Mouse (Mus musculus): ENCODE measurements around the gene Tango6. TPM values are rescaled to one million over a fixed set of nuclear protein-coding genes. Genes with fewer than 3 reads are reported as not detected.

Tango6 gene
- polyA plus RNA-seq (2012; rRNA removed): 5.9 and 6.3 TPM in 2 replicates

DNA sequence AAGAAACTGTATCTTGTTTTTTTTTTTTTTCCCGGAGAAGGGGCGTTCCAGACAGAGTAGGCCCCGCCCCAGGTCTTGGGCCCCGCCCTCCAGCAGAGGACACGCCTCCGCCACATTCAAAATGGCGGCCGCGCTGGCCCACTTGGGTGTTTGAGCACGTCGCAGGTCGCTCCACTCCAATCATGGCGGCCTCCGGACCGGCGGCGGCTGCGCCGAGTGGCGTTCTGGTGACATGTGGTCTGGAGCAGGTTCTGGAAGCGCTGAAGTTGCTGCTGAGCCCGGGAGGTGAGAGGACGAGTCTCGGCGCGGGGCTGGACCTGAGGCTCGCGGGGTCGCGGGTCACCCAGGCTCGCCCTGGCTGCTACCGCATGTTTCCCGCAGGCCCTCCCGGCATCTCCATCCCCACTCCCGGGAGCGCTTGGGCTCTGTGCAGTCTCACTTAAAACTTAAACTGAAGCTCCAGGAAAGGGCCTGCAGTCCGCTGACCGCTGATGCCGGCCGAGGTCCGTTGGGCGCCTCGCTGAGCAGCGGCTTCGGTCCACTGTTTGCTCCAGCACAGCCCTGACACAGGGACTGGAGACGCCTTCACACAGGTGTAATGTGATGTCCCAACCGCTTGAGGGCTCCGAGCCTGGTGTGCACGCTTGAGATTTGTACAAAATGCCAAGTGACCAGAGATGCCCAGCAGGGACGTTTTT is at the start of gene Tango6:
TSS of gene Tango6 (plus strand) at position 98 of the 698 bp plus-strand sequence.

DNA sequence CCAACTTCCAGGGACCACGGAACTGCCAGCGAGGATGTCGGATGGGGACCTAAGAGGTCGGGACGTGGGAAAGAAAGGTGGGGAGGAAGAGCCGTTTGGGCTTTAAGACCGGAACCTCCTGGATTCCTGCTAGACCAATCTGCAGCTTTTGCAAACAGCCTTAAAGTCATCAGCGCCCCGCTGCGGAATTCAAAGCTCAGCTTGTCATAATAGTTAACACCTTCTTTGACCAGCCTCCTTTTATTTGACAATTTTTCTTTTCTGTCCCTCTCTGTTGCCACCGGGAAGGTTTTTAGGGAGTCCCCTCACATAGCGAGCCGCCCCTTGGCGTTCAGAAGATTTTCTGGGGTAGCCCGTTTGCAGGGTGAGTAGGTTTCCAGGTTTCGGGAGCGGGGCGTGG is 187.2 kb downstream of the Tango6 start, which contains the start of gene Has3:
TSS of gene Has3 (plus strand) at position 192 of the 400 bp plus-strand sequence.

DNA sequence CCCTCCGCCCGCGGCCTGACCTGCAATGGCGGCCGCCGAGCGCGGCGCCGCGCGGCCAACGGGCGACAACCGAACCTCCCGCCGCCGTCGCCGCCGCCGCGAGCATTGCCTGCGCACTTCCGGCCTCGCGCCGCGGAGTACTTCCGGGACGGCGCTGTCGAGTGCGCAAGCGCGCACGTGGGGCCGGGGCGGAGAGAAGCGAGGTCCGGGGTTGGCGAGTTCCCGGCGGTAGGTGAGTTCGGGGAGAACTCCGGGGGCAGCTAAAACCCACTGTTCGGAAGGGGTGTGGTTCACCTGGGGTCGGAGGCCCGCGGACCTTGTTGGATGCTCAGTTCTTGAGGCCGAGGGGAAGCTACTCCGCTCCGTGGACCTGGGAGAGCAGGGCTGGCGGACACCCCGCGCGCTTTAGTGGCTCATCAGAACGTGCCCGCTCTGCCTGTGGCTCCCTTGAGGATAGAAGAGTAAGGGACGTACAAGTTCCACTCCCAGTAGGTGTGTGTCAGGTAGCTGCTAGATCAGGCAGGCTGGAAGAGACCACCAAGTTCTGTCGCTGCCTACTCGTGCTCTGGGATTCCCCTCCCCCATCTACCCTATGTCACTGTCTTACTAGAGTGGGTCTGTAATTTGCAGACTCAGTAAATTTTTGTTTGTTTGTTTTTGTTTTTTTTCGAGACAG is 210.8 kb downstream of the Tango6 start, which contains the start of gene Utp4:
TSS of gene Utp4 (plus strand) at position 156 of the 676 bp plus-strand sequence.

Other genes with a start within 250 kb of the Tango6 start
- not detected in 2 replicates for gene 6030452D12Rik, start 182.5 kb upstream of the Tango6 start, polyA plus RNA-seq (2012; rRNA removed)
- 5.6 and 16.8 TPM in 2 replicates for gene Cdh3, start 172.2 kb upstream of the Tango6 start, polyA plus RNA-seq (2012; rRNA removed)
- gene Gm10073, start 109.6 kb upstream of the Tango6 start, polyA plus RNA-seq (2012; rRNA removed): 12.7 and 17.4 TPM in 2 replicates
- gene Cdh1, start 79.7 kb upstream of the Tango6 start, polyA plus RNA-seq (2012; rRNA removed): 3.1 and 4.6 TPM in 2 replicates
- gene Has3, start 187.2 kb downstream of the Tango6 start, polyA plus RNA-seq (2012; rRNA removed): 1.1 and 1.5 TPM in 2 replicates
- gene Utp4, start 210.6 kb downstream of the Tango6 start, polyA plus RNA-seq (2012; rRNA removed): 37.9 and 51.2 TPM in 2 replicates

All from central nervous system, embryonic 11.5 days (tissue).